Mouse (Mus musculus): ENCODE results near the gene Olfr166.

DNA sequence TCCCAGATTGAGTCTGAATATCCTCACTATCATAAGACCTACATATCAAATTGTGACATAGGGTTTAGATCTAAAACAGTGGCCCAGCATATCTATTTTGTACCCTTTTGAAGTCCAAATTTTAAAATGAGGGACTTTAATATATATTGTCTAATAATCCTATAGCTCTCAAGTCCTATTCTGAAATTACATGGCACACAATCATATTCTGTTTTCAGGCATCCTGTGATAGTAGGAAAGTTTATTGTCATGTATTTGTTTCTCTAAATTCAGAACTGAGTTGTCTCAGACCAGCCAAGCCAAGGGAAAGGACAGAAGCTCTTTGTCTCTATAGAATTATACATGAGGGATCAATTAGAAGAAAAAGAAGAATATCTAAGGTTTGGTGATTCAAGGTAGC is at the start of gene Olfr166:
- TF ChIP-seq CTCF (IDR thresholded peaks at IDR 0.05; ENCODE audit: borderline replicate concordance, extremely low read depth, insufficient read depth, insufficient read length) (no peak), POLR2A (IDR thresholded peaks at IDR 0.05; ENCODE audit: borderline replicate concordance, extremely low read depth, insufficient read depth, insufficient read length, poor library complexity, severe bottlenecking) (no peak)
